Mouse (Mus musculus): ENCODE data around the gene Slc22a26. TPM values are rescaled to one million over a fixed set of nuclear protein-coding genes. Genes with fewer than 3 reads are reported as not detected.
"Not testable (repeated sequence)": the region's sequence is repeated elsewhere in the genome, so short reads cannot be mapped to it uniquely, and the experiment has no call there.

The Slc22a26 gene
- polyA plus RNA-seq (2012; ENCODE audit: insufficient read depth, insufficient read length, missing spikeins), result not detected in 2 replicates

- H3K4me1 ChIP-seq (ENCODE audit: control insufficient read depth, insufficient read depth, insufficient read length, low read length), result no peaks in the 10 kb centered on the region
- H3K27ac ChIP-seq (replicated peaks; ENCODE audit: low read depth, low read length), result no peak within 1 kb of the TSS
- H3K4me3 ChIP-seq (ENCODE audit: insufficient read depth, low read depth, low read length), result no peak within 1 kb of the TSS
Observed at GRCm38 (mm10) chr19:7802571-7802970, at the start of gene Slc22a26. Gene Slc22a26, minus strand, starts transcription at chr19:7802667.

- H3K27ac ChIP-seq (replicated peaks; ENCODE audit: low read depth, low read length), result no peak overlapping the region
- H3K4me1 ChIP-seq (ENCODE audit: control insufficient read depth, insufficient read depth, insufficient read length, low read length), result no peaks in the 10 kb centered on the region
- H3K4me3 ChIP-seq (ENCODE audit: insufficient read depth, low read depth, low read length), result no peak overlapping the region
Observed at GRCm38 (mm10) chr19:7829851-7830250, 27.4 kb upstream of the Slc22a26 start.

- H3K4me1 ChIP-seq (ENCODE audit: control insufficient read depth, insufficient read depth, insufficient read length, low read length), result no peaks in the 10 kb centered on the region
- H3K27ac ChIP-seq (replicated peaks; ENCODE audit: low read depth, low read length), result no peak overlapping the region
- no peak overlapping the region for H3K4me3 ChIP-seq (ENCODE audit: insufficient read depth, low read depth, low read length)
Observed at GRCm38 (mm10) chr19:7790571-7790970, 11.9 kb downstream of the Slc22a26 start.

- Histone ChIP-seq H3K27ac (replicated peaks; ENCODE audit: low read depth, low read length) (no peak overlapping the region), H3K4me1 (ENCODE audit: control insufficient read depth, insufficient read depth, insufficient read length, low read length) (no peaks in the 10 kb centered on the region)
Observed at GRCm38 (mm10) chr19:7775306-7775705, 27.2 kb downstream of the Slc22a26 start.

GRCm38 (mm10) chr19:7766124-7766523 is 36.3 kb downstream of the Slc22a26 start:
- Histone ChIP-seq H3K4me1 (ENCODE audit: control insufficient read depth, insufficient read depth, insufficient read length, low read length) (no peaks in the 10 kb centered on the region), H3K27ac (replicated peaks; ENCODE audit: low read depth, low read length) (no peak overlapping the region), H3K4me3 (ENCODE audit: insufficient read depth, low read depth, low read length) (no peak overlapping the region)

More at GRCm38 (mm10) chr19:7775306-7775705, 27.2 kb downstream of the Slc22a26 start:
- no peak overlapping the region for H3K4me3 ChIP-seq (ENCODE audit: insufficient read depth, low read depth, low read length)

GRCm38 (mm10) chr19:7765599-7765998 is 36.9 kb downstream of the Slc22a26 start:
- no peak overlapping the region for H3K4me3 ChIP-seq (ENCODE audit: insufficient read depth, low read depth, low read length)
- H3K27ac ChIP-seq (replicated peaks; ENCODE audit: low read depth, low read length), result no peak overlapping the region
- no peaks in the 10 kb centered on the region for H3K4me1 ChIP-seq (ENCODE audit: control insufficient read depth, insufficient read depth, insufficient read length, low read length)

- not testable (repeated sequence) for H3K4me3 ChIP-seq (ENCODE audit: insufficient read depth, low read depth, low read length); H3K27ac ChIP-seq (replicated peaks; ENCODE audit: low read depth, low read length); H3K4me1 ChIP-seq (ENCODE audit: control insufficient read depth, insufficient read depth, insufficient read length, low read length)
Observed at GRCm38 (mm10) chr19:7753371-7753770, 49.1 kb downstream of the Slc22a26 start.

Other genes with a start within 250 kb of the Slc22a26 start
- gene Pla2g16, start 245.2 kb downstream of the Slc22a26 start, polyA plus RNA-seq (2012; ENCODE audit: insufficient read depth, insufficient read length, missing spikeins), result 368 and 573 TPM in 2 replicates
- 78.7 and 93.6 TPM in 2 replicates for gene Lgals12, start 195.5 kb downstream of the Slc22a26 start, polyA plus RNA-seq (2012; ENCODE audit: insufficient read depth, insufficient read length, missing spikeins)
- 2.6 TPM in 1 of 2 replicates, not detected in the other for gene Hrasls5, start 190.1 kb downstream of the Slc22a26 start, polyA plus RNA-seq (2012; ENCODE audit: insufficient read depth, insufficient read length, missing spikeins)
- gene Slc22a19, start 91.4 kb downstream of the Slc22a26 start, polyA plus RNA-seq (2012; ENCODE audit: insufficient read depth, insufficient read length, missing spikeins), result not detected in 2 replicates
- gene Slc22a27, start 163.4 kb upstream of the Slc22a26 start, polyA plus RNA-seq (2012; ENCODE audit: insufficient read depth, insufficient read length, missing spikeins), result not detected in 2 replicates